Mouse (Mus musculus): ENCODE results near the gene Nanos1. TPM values are rescaled to one million over a fixed set of nuclear protein-coding genes. Genes with fewer than 3 reads are reported as not detected.

Nanos1 gene
- polyA plus RNA-seq (2016; fragmentation: Nextera tagmentation; extraction: Ambion mirVana): 7.4 and 7.8 TPM in 2 replicates

DNA sequence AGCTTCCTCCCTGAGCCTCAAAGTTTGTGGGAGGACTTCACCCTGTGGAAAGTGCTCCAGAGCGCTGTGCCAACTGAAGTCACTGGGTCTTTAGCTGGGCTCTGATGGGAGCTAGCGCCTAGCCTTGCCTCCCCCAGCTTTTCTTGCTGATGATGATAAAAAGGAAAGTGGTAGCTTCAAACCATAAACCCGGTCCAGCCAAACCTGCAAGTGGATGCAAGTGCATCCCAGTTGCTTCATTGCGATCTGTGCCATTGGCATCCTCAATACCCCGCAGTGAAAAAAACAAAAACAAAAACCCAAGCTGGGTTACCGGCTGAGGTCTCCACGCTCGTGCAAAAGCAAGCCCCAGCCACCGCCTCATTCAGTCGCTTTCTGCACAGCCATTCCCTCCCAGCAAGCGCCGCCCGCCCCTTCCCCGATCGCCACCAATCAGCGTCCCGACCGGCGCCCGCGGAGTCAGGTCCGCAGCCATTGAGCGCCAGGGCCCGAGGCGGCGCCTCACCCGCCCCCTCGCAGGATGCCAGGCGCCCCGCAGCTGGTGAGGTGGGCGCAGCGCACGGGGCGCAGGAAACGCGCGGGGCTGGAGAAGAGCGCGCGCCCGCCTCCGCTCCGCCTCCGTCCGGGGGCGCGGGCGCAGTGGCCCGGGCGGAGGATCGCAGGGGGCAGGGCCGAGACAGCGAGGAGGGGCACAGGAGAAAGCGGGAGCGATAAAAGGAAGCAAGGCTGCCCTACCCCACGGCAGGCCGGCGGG is at the start of gene Nanos1:
Gene Nanos1, plus strand, starts transcription at position 550 of the 754 bp plus-strand sequence.
- Histone ChIP-seq H3K4me1 (peaks cover 18% of the 10 kb centered on the region), H3K4me3 (replicated peaks) (peak within 1 kb of the TSS; percentile 77), H3K27me3 (peaks cover 25% of the 10 kb centered on the region), H3K36me3 (replicated peaks) (peaks cover 7% of the 10 kb centered on the region), H3K27ac (peak within 1 kb of the TSS; percentile 85), H3K4me2 (peak within 1 kb of the TSS; percentile 100), H3K9me3 (no peaks in the 10 kb centered on the region), H3K9ac (peak within 1 kb of the TSS; percentile 77)
- peak; percentile 96 for ATAC-seq (ENCODE audit: low FRiP score)
- 0% methylated on average over 53 of the region's 58 CpGs for WGBS

DNA sequence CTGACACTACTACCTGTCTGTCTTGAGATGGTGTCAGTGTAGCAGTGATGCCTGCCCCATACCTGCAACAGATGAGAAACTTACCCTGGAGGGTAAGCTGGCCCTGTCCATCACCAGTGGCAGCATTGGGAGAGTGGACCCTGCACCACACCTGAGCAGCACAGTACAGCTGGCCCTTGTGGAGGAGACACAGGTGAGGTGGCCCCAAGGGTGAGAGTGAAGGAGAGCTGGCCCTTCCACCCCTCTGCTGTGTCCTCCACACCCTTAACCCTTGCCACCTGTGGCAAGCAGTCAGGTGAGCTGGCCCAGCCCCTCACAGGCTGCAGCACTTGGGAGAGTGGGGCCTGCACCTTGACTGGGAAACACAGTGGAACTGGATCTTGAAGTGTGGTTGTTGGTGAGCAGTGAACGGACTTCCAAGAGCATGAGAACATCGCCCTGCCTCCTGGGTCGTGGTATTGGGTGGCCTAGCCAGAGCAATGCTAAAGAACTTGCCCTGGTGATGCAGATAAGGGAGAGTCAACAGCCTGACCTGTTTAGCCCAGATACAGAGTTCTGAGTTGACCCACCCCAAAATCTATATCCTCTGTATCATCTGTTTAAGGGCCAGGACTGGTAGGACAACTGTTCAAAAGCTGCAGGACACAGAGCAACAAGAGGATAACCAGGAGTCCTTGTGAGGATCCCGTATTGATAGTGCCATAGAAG is 46.4 kb upstream of the Nanos1 start:
- Histone ChIP-seq H3K27ac (no peak overlapping the region), H3K27me3 (no peaks in the 10 kb centered on the region), H3K4me3 (replicated peaks) (no peak overlapping the region), H3K36me3 (replicated peaks) (no peaks in the 10 kb centered on the region), H3K4me2 (no peak overlapping the region), H3K9ac (no peak overlapping the region), H3K9me3 (no peaks in the 10 kb centered on the region), H3K4me1 (no peaks in the 10 kb centered on the region)
- no peak for ATAC-seq (ENCODE audit: low FRiP score)
- WGBS: 82% methylated on average over 4 of the region's 4 CpGs

DNA sequence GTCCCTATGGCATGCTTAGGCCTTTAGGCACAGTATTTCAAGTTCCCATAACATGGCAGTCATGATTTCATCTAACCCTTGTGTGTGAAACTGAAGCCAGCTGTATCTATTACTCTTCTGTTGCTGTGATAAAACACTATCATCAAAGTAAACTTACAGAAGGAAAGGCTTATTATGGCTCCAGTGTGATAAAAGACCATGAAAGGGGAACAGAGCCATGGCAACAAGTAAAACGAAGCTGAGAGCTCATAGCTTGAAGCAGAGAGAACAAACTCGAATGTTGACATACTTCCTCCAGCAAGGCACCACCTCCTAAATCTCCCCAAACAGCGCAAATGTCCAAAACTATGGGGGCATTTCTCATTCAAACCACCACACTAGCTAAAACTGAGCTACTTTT is 45.6 kb upstream of the Nanos1 start:
- no peaks in the 10 kb centered on the region for H3K4me1 ChIP-seq
- H3K9me3 ChIP-seq: no peaks in the 10 kb centered on the region
- no peak overlapping the region for H3K4me2 ChIP-seq
- no peak overlapping the region for H3K9ac ChIP-seq
- 59% methylated on average over 3 of the region's 3 CpGs for WGBS
- no peak for ATAC-seq (ENCODE audit: low FRiP score)
- H3K36me3 ChIP-seq (replicated peaks): no peaks in the 10 kb centered on the region
- H3K27ac ChIP-seq: no peak overlapping the region
- no peak overlapping the region for H3K4me3 ChIP-seq (replicated peaks)
- no peaks in the 10 kb centered on the region for H3K27me3 ChIP-seq

DNA sequence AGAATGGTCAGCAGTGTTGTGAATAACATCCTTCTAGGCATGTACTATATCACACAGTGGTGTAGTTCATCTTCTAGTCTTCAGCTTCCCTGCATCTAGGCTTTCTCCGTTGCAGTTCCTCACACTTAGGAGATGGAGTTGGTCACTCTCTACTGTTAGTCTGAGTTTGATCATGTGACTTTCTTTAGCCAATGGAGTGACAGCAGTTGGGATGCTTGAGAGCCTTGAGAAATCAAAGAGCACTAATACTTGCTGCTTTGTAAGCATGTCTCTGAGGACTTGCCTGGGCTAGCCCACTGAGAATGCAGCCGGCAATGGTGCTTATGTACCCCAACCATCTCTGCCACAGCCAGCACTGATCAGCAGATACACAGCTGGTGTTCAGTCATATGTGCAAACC is 43.2 kb upstream of the Nanos1 start:
- Histone ChIP-seq H3K4me3 (replicated peaks) (no peak overlapping the region), H3K4me2 (no peak overlapping the region), H3K27ac (no peak overlapping the region), H3K9ac (no peak overlapping the region), H3K27me3 (no peaks in the 10 kb centered on the region), H3K36me3 (replicated peaks) (no peaks in the 10 kb centered on the region), H3K9me3 (no peaks in the 10 kb centered on the region), H3K4me1 (no peaks in the 10 kb centered on the region)
- no peak for ATAC-seq (ENCODE audit: low FRiP score)
- WGBS: 83% methylated on average over 2 of the region's 2 CpGs

DNA sequence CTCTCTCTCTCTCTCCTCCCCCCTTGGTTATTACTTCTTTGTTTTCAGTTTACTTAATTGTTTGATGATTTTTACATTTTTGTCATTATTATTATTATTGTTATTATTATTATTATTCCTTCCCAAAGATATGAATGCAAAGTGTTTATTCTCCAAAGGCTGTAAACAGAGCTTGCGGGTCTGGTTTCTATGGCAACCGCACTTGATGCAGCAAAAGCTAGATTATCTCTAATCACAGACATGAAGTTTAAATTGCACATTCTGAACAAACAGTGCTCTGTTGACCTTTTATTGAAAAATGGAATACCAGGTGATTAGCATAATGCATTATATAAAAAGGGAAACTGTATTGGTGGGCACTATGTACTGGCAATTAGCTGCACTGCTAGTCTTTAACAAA is 39.4 kb upstream of the Nanos1 start:
- no peak overlapping the region for H3K9ac ChIP-seq
- no peaks in the 10 kb centered on the region for H3K4me1 ChIP-seq
- no peak overlapping the region for H3K4me3 ChIP-seq (replicated peaks)
- no peaks in the 10 kb centered on the region for H3K9me3 ChIP-seq
- no peak for ATAC-seq (ENCODE audit: low FRiP score)
- H3K27ac ChIP-seq: no peak overlapping the region
- H3K36me3 ChIP-seq (replicated peaks): no peaks in the 10 kb centered on the region
- WGBS: 74% methylated on average over 2 of the region's 2 CpGs
- H3K27me3 ChIP-seq: no peaks in the 10 kb centered on the region
- no peak overlapping the region for H3K4me2 ChIP-seq

DNA sequence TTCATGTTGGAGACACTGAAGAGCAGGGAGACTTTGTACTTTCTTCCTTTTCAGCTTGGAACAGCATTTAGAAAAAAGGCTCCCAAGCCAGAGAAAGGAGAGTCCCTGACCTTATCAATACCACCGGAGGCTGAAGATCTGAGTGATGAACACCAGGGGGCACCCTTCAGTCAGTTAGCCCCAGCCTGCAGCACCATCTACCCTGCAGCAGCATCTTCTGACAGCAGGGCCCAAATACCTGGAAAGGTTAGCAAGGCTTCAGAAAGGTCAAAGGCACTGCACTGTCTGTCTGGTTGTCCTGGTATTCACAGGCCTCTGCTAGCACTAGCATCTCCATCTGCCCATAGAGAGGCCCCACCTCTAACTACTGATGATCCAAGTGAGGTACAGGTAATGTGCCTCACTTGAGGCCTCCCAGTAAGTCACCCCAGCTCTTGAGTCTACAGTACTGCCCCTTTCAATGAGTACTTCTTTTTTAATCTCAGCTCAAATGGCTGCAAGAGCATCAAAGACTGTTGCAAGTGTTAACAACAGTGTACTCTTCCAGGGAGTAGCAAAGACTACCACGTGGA is 25.4 kb upstream of the Nanos1 start:
- ATAC-seq (ENCODE audit: low FRiP score): no peak
- Histone ChIP-seq H3K36me3 (replicated peaks) (no peaks in the 10 kb centered on the region), H3K4me2 (no peak overlapping the region), H3K27me3 (no peaks in the 10 kb centered on the region), H3K27ac (no peak overlapping the region), H3K4me3 (replicated peaks) (no peak overlapping the region), H3K9me3 (no peaks in the 10 kb centered on the region), H3K9ac (no peak overlapping the region), H3K4me1 (no peaks in the 10 kb centered on the region)
- WGBS: 50% methylated on average over 2 of the region's 2 CpGs

DNA sequence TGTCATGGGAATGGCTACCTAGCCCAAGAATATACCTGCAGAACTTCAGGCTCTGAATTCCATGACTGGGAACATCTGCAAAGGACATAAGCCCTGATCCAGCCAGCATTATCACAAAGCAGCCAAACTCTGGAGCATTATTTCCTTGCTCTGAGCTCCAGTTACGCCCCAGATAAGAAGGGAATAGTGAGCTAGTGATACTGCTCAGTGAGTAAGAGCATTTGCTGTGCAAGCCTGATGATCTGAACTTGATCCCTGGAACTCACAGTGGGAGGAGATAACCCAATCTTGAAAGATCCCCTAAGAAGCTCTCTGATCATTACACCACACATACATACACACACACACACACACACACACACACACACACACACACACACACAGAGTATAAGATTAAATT is 24.5 kb upstream of the Nanos1 start:
- no peak for ATAC-seq (ENCODE audit: low FRiP score)
- Histone ChIP-seq H3K9me3 (no peaks in the 10 kb centered on the region), H3K9ac (no peak overlapping the region), H3K4me2 (no peak overlapping the region), H3K4me1 (no peaks in the 10 kb centered on the region), H3K27ac (no peak overlapping the region), H3K27me3 (no peaks in the 10 kb centered on the region), H3K4me3 (replicated peaks) (no peak overlapping the region), H3K36me3 (replicated peaks) (no peaks in the 10 kb centered on the region)
- 68% methylated on average over 1 of the region's 1 CpGs for WGBS

DNA sequence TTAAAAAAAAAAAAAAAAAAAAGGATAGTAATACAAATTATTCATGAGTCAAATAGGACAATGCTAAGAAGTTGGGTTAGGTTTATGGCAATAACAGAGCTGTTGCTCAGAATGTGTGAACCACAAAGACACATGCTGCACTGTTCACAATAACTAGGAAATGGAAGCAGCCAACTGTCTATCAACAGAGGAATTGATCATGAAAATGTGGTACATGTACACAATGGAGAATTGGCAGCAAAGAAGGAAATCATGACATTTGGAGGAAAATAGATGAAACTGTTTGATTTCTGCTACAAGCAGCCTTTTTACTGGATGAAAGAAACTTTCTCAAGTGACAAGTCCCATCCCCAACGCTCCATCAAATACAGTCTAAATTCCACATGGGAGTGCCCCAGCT is 23.8 kb upstream of the Nanos1 start:
- Histone ChIP-seq H3K27me3 (no peaks in the 10 kb centered on the region), H3K4me3 (replicated peaks) (no peak overlapping the region), H3K27ac (no peak overlapping the region), H3K4me2 (no peak overlapping the region), H3K9ac (no peak overlapping the region), H3K36me3 (replicated peaks) (no peaks in the 10 kb centered on the region), H3K4me1 (no peaks in the 10 kb centered on the region), H3K9me3 (no peaks in the 10 kb centered on the region)
- WGBS: 67% methylated on average over 1 of the region's 1 CpGs
- no peak for ATAC-seq (ENCODE audit: low FRiP score)

DNA sequence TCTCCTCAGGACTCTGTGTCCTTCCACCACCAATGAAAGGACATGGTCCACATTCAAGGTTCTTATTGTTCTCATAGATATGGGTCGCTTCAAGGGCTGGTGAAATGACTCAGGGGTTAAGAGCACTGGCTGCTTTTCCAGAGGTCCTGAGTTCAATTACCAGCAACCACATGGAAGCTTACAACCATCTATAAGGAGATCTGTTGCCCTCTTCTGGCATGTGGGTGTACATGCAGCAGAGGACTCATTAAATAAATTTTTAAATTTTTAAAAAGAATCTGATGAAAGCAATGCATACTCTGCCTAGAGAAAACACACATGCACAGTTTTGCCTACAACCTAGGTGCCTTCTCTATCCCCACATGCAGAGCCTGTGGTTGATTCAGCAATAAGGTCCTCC is 15.2 kb upstream of the Nanos1 start:
- Histone ChIP-seq H3K9me3 (no peaks in the 10 kb centered on the region), H3K27me3 (no peaks in the 10 kb centered on the region), H3K9ac (no peak overlapping the region), H3K4me1 (no peaks in the 10 kb centered on the region), H3K4me3 (replicated peaks) (no peak overlapping the region), H3K36me3 (replicated peaks) (no peaks in the 10 kb centered on the region), H3K4me2 (no peak overlapping the region), H3K27ac (no peak overlapping the region)
- 63% methylated on average over 1 of the region's 1 CpGs for WGBS
- ATAC-seq (ENCODE audit: low FRiP score): no peak

DNA sequence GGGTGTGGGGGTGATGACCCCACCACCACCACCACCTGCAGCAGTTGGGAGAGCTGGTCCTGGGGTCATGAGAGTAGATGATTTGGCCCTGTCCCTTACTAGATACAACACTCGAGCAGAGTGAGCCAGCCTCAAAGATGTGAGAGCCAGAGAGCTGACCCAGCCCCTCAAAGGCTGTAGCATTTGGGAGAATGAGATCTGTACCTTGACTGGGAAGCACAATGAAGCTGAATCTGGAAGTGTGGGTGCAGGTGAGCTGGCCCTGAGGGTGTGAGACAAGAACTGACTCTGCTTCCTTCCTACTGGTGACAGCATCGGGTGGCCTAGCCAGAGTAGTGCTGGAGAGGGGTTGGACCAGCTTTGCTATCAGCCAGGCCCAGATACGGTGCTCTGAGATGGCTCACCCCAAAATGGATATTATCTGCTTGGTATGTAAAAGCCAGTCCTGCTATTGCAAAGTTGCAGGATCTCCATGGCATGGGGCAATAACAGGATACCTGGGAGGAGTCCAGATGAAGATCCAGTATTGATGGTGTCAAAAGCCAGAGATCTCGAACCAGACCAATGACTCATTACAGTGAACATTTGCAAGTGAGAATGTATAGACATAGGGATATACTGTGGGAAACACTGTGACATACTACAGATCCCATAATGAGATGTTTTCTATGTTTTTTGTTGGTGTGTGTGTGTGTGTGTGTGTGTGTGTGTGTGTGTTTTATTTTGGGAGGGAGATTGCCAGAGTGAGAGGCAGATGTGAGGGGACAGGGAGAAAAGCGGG is 11.8 kb upstream of the Nanos1 start:
- Histone ChIP-seq H3K9ac (no peak overlapping the region), H3K4me1 (no peaks in the 10 kb centered on the region), H3K9me3 (no peaks in the 10 kb centered on the region), H3K4me3 (replicated peaks) (no peak overlapping the region), H3K27ac (no peak overlapping the region), H3K36me3 (replicated peaks) (no peaks in the 10 kb centered on the region), H3K4me2 (no peak overlapping the region), H3K27me3 (no peaks in the 10 kb centered on the region)
- ATAC-seq (ENCODE audit: low FRiP score): no peak
- WGBS: 79% methylated on average over 5 of the region's 5 CpGs

DNA sequence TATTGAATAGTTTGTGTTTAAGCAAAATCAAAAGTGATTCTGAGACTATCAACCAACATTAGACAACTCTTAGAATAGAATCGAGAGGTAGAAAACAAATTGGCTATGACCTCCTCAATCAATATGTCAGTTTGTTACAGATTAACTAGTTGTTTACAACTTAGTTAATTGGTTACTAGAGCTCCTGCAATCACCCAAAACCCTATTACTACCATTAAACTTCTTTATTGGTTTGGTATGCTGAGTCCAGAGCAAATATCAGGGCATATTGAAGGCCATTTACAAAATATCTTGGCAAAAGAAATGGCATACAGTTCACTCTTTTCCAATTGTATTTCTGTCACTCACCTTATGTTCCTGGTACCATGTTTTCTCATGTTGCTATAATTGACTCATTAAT is 8.0 kb upstream of the Nanos1 start:
- no peak overlapping the region for H3K4me2 ChIP-seq
- H3K9me3 ChIP-seq: no peaks in the 10 kb centered on the region
- ATAC-seq (ENCODE audit: low FRiP score): no peak
- no peak overlapping the region for H3K9ac ChIP-seq
- H3K27me3 ChIP-seq: no peaks in the 10 kb centered on the region
- H3K27ac ChIP-seq: no peak overlapping the region
- no peaks in the 10 kb centered on the region for H3K36me3 ChIP-seq (replicated peaks)
- WGBS: 83% methylated on average over 1 of the region's 1 CpGs
- H3K4me3 ChIP-seq (replicated peaks): no peak overlapping the region
- no peaks in the 10 kb centered on the region for H3K4me1 ChIP-seq
